Mouse (Mus musculus) spleen, adult 12 weeks (tissue): ENCODE data around the gene L3mbtl4.

Experiments used
- DNase-seq: peaks from one replicate; pipeline ENCODE4 v3.0.0; 2022; ENCODE audit warnings: low spot score

Gene L3mbtl4

DNA sequence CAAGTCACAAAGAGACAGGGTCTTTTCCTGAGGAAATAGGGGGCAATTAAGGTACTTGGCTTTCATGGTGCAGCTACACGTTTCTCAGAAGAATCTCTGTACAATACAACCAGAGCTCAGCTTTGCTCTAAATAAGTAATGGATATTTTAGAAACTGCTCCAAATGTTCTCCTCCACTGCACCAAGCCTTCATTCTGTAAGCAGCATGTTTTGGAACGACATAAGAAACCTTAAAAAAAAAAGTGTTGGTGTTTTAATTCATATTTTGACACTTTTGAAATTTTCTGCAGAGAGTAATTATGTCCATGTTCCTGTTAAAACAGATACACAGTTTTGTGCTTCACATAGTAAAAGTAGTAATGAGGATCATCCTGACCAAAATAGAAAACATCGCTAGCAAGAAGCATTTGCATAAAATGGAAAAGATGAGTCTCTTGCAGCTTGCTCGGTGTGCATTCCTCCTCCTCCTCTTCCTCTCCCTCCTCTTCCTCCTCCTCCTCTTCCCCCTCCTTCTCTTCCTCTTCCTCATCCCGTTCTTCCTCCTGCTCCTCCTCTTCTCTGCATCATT, 369.0 kb downstream of the L3mbtl4 start:
- no peak for DNase-seq

DNA sequence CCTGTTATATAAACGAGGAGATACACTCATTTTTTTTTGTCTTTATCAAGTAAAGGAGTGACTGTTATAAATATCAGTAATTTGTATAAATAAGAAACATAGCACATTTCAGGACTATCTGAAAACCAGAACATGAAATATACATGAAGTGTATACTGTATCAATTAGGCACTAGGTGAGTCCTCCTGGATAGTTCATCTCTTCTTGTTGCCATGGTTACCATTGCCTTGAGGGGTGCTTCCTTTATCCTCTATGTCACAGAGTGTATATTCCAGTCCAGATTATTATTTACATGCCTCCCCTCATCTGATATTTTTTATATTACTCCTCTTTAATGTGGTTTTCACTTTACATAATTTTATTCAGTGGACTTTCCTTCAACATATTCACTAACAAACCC, 392.9 kb downstream of the L3mbtl4 start:
- no peak for DNase-seq

DNA sequence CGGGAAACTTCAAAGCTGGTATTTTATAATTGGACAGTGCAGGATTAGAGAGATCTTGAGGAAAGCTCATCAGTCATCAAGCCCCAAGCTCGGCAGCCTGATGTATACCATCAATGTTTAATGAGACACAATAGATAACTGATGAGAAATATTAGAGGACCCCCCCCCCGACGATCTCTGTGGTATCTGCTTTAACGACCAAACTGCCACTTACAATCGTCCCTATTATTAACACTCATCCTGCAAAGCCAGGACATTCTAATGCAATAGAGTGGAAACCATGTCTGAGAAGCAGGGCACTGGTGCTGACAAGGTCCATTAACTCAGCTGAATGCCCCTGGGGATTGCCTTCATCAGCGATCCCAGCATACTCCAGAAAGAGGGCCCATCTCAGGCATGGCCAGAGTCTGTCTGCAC, 398.5 kb downstream of the L3mbtl4 start:
- no peak for DNase-seq

DNA sequence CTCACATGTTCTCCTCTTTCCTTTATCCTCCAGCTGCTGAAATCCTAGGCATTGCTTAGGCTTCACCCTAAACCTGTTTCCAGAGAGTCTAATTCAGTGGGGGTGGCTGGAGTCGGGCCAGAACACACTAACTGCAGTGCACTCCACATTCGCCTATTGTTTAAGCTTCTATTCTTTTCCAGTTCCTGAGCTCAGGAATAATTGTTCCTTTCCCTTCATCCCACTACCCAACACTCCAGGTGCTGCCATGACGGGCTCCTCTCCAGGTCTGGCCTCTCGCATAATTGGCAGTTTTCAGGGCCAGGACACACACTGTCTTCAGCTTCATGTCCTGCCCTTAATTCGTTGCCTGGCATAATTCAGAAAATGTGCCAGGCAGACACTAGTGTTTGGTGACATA, 437.1 kb downstream of the L3mbtl4 start:
- DNase-seq: no peak

DNA sequence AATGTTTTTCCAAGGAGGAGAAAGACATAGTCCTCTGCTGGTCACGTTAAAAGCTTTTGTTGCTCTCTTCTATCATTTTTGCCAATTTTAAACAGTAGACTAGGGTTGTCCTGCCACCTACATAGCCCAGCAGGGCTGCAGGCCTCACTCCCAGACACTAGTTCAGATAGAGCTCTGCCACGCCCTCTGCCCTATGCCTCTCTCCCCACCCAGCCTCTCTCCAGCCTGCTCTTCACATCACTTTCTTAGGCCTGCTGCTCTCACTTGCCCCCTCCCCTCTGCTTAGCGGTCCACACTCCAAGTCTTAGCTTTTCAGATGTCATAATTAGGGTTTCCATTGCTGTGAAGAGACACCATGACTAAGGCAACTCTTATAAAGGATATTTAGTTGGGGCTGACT, 437.8 kb downstream of the L3mbtl4 start:
- no peak for DNase-seq

DNA sequence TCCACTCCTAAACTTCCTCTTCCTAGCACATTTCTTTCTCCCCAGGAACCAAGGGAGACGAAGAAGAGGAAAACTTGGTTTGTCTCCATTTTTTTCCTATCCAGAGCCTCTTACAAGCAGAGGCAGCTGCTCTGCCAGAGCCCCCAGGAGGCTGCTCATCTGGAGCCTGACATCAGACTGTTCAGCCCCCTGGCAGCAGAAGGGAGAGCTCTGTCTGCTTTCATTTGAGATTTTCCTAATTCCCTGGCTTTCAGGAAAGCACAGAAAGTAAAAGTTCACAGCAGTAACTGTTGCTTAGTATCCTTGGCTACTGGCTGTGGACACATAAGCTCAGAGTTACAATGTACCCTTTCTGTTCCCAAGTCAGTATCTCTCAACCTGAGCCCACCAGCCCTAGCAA, 474.7 kb downstream of the L3mbtl4 start:
- DNase-seq: no peak

DNA sequence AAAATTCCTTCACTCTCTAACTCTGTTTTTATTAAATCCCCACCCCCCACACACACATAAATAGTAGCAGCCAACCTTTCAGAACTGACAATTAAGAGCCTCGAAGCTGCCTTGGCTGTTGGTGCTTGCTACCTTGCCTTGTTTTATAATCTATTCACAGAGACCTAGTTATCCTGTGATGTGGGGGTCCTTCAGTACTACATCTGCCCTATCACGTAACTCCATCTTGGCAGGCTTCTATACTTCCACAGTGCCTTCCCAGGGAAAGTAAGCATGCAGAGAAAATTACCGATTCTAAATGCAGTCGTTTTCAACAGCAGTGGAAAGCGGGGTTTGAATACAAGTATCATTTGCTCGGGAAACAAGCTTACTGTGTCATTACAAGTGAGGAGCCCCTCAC, 476.9 kb downstream of the L3mbtl4 start:
- no peak for DNase-seq

DNA sequence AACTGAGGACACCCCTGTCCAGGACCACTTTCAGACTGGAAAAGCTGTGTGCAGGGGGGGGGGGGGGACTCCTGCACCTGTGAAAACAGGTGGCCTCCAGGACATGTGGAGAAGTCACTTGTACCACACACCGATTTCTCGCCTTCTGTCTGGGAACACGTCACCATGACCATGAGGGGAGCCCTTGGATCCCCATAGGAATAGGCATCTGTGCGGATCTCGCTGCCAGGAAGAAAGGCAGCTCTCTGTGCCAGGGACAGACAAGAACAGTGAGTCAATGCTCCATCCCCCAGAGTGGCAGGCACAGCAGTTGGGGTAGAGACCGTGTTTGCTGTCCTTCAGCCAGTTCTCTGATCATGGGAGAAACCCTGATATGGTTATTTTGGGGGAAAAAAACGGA, 479.5 kb downstream of the L3mbtl4 start:
- no peak for DNase-seq

DNA sequence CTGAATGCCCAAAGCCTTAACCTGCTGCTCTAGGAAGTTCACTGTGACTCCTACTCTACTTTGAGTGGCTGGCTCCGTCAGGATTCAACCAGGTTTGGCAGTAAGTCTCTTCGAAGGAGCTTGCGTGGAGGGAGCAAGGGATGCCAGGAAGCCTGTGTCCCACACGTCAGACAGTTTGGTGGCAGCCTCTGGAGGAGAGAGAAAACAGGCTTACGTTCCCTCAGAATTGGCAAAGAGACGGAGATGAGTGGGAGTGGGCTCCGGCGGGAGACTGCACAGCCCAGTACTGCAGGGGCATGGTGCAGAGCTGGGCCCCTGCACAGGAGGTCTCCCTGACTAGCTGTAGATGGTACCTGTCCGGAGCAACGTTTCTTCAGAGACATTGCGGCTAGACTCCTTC, 481.2 kb downstream of the L3mbtl4 start:
- no peak for DNase-seq

DNA sequence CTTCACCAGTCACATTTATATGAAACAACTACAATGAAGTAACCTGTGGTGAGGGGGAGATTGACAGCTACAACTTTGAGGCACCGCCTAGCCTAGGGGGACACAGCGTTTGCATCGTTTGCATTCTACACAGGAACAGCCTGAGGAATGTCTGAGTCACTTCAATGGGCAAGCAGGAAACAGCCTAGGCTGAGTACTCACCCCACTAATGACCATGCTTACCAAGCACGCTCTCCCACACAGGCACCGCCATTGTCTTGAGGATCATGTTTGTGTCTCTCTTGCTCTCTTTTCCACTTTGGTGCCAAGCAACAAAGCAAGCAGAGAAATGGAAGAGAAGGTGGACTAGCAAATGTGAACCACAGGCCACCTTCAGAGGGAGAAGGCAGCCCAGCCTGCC, 484.8 kb downstream of the L3mbtl4 start:
- no peak for DNase-seq

DNA sequence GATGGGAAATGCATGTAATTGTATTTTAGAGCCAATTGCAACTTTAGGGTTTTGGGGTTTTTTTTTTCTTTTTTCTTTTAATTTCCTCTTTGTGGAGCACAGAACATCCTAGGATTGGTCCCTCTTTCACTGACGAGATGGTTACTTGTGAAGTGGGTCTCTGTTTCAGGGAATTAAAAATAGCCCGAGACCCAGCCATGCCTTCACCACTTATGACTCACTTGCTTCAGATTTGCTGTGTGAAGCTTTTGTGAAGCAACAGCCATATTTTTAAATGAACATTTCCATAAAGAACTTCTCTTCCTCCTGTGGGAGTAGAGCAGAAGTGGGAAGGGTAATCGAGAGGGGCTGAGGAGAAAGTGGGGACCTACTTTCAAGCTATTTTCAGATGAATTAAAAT, 485.3 kb downstream of the L3mbtl4 start:
- DNase-seq: no peak

DNA sequence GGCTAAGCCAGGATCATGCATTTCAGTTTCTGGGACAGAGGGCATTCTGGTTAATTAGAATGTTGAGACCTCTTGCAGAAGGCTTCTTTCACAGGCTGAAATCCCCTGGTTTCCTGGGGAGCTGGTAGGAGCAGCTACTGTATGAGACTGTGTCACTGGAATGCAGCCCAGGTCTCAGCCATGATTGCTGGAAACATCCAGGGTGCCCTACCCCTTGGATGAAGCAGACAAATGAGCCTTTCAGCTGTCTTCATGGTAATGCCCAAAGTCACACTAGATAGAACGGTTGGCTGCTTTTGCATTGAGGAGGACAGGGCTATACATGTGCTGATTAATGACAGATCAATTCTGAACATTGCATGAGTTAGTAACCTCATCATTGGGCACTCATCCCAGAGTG, 486.4 kb downstream of the L3mbtl4 start:
- no peak for DNase-seq

DNA sequence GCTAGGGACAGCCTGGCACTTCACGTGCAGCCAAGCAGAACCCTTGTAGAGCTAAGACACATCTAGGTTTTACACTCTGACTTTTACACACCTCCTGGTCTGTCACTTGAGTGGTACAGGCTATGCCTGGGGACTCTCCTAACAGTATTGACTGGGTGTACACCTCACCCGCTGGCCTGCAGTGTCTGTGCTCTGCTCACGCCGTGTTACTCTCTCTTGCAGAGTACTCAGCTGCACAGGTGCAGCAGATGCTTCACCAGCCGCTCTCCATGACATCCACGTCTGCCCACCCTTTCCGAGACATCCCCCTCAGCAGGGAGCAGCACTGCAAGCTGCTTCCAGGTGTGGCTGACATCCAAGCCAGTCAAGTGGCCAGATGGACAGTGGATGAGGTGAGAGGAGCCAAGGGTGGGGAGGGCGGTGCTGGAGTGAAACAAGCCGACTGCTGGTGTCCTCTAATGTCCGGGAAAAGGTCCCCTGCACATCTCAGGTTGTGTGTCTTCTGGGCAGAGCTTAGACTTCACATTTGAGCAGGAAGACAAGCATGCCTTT, 490.8 kb downstream of the L3mbtl4 start:
- no peak for DNase-seq

DNA sequence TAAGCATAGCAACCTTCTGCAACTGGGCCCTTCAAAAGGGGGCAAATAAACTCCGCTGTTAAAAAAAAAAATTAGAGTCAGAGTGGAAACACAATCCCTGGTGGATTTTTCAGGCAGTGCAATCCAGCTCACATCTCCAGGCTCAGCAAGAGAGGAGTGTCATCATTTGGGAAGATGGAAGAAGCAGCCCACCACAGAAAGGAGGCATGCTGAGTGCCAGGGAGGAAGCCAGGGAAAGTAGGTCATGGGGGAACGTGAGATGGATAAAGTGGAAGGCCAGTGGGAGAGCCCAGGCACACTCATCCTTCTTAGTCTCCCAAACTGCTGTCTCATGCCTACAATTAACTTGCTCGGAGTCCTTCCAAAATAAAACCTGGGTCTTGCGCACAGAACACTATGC, 496.0 kb downstream of the L3mbtl4 start:
- no peak for DNase-seq

DNA sequence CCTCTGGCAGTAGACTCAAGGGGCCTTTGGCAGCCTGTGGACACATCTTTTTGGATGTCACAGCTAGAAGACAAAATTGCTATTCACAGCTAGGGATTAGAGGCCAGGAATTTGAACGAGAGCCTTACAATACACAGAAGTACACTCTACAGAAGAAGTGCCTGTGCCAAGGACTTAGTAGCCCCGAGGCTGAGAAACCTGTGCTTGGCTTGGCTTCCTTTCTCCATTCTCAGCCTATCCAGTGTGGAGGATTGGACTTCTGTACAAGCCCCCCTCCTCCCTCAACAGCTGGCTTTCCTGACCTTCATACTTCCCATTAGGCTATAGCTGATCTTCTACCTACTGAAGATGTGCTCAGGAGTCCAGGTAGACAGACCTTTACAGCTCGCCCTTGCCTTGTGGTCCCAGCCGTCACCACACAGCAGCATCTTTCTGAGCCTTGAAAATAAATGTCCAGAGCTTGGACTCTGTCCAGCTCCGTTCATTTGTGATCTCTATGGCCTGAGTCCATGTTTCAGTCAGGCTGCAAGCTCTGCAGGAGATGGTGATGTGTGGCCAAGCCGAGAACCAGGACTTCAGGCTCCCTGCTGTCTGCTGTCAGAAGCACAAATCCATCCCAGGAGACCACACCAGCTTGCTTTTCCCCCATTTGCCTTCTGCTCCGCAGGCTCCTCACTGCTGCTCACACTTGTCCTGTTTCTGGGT, 497.6 kb downstream of the L3mbtl4 start:
- no peak for DNase-seq

DNA sequence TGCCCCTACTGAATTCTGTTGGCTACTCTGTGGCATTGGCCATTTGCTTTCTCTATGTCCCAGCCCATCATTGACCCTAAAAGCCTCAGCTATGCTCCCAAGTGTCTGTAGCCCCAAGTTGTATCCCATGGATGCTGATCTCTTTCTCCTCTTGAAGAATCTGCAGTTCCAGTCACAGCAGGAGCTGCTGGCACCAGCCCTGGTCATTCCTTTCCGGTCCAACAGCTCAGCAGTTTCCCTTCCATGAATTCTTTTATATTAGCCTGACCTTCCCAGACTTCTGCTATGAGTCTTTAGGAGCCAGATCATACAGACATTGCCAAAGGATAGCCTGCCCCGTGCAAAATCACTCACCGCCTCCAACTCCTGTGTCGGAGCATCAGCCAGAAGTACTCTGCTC, 520.1 kb downstream of the L3mbtl4 start:
- no peak for DNase-seq

DNA sequence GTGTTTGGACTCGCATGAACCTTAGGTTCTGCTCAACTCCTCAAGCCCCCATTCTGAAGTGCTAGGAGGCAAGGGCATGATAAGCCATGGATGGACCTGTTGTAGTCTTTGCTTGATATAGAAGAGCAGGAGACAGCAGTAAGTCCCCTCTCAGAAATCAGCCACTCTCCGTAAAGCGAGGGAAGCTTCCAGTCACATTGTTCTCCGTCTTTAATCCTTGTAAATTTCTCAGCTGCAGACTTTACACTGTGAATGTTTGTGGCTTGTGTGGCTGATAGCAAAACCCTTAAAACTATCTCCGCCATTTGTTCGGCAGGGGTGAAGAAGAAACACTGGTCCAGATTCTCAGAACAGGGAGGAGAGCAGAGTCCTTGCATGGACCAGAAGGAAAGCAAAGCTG, 552.7 kb downstream of the L3mbtl4 start, which contains the start of gene Tmem200c:
Gene Tmem200c (plus strand): TSS at position 301 of the 400 bp plus-strand sequence.
- no peak for DNase-seq
